Mouse (Mus musculus) megakaryocyte, embryonic 14.5 days (primary cell): ENCODE data around the gene Tarbp2.

Source experiments
- FLI1 ChIP-seq: IDR thresholded peaks from 2 replicates; pipeline ENCODE4 v1.6.1; 2012; ENCODE audit warnings: low read length, inconsistent platforms, mixed read lengths
- GATA1 ChIP-seq: IDR thresholded peaks from 3 replicates; pipeline ENCODE4 v1.6.1; 2012; ENCODE audit warnings: mixed read lengths, low read length, inconsistent platforms, borderline replicate concordance

DNA sequence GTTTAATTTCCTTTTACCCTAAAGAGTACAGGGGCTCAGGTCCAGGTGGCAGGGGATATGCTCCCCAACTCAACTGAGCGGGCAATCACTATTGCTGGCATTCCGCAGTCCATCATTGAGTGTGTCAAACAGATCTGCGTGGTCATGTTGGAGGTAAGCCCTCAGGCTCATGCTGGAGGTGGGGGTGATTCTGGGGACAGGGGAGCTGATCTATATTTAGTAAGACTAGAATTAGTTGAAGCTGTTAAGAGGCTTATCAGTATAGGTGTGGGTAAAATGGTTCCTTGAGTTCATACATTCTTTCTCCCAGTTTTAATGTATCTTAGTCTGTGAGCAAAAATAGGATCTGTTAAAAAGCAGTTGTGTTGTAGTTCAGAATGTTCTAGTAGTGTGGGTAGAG lies 34.9 kb upstream of the Tarbp2 start:
- no peak for TF ChIP-seq GATA1
- TF ChIP-seq FLI1: no peak
